Mouse (Mus musculus) heart, postnatal 0 days (tissue): ENCODE measurements around the gene Slc28a1. TPM values are rescaled to one million over a fixed set of nuclear protein-coding genes. Genes with fewer than 3 reads are reported as not detected.
"Not testable (repeated sequence)": the region's sequence is repeated elsewhere in the genome, so short reads cannot be mapped to it uniquely, and the experiment has no call there.

Source experiments
- ATAC-seq: fragments of 200-750 bp; cut with Nextera tagmentation; 2 replicates; pipeline ENCODE4 v1.8.0; 2017; ENCODE audit warnings: low read depth, moderate number of reproducible peaks, moderate library complexity; ENCODE audit not compliant: insufficient read depth
- DNase-seq: peaks from one replicate; pipeline ENCODE4 v3.0.0-alpha.2; 2016; ENCODE audit warnings: low spot score
- H3K27ac ChIP-seq: fragments of 300-500 bp; sonication (generic); 2 replicates; pipeline ENCODE4 v1.5.1; 2014; ENCODE audit warnings: low read depth, mild to moderate bottlenecking
- H3K27me3 ChIP-seq: fragments of 300-500 bp; sonication (generic); 2 replicates; pipeline ENCODE4 v1.6.1; 2014; ENCODE audit warnings: low read length, mixed read lengths; ENCODE audit not compliant: control insufficient read depth, insufficient read depth
- H3K36me3 ChIP-seq: fragments of 300-500 bp; sonication (generic); replicated peaks from 2 replicates; pipeline ENCODE4 v1.6.1; 2014; ENCODE audit warnings: low read length, mixed read lengths; ENCODE audit not compliant: control insufficient read depth, insufficient read depth
- H3K4me1 ChIP-seq: fragments of 300-500 bp; sonication (generic); 2 replicates; pipeline ENCODE4 v1.6.1; 2014; ENCODE audit warnings: antibody characterized with exemption; ENCODE audit not compliant: control insufficient read depth, insufficient read depth
- H3K4me2 ChIP-seq: fragments of 300-500 bp; sonication (generic); 2 replicates; pipeline ENCODE4 v1.6.1; 2014; ENCODE audit warnings: low read depth, mild to moderate bottlenecking, low read length, moderate library complexity
- H3K4me3 ChIP-seq: fragments of 300-500 bp; sonication (generic); 2 replicates; pipeline ENCODE4 v1.5.1; 2014; ENCODE audit warnings: low read depth, low read length
- H3K9ac ChIP-seq: fragments of 300-500 bp; sonication (generic); replicated peaks from 2 replicates; pipeline ENCODE4 v1.6.1; 2014; ENCODE audit warnings: low read depth, low read length, mixed read lengths
- H3K9me3 ChIP-seq: fragments of 300-500 bp; sonication (generic); replicated peaks from 2 replicates; pipeline ENCODE4 v1.6.1; 2016; ENCODE audit warnings: low read length; ENCODE audit not compliant: control insufficient read depth
- CTCF ChIP-seq: IDR thresholded peaks from 2 replicates; pipeline ENCODE4 v1.5.1; 2016; ENCODE audit warnings: antibody characterized with exemption, control low read depth, low read depth
- EP300 ChIP-seq: IDR thresholded peaks from 2 replicates; pipeline ENCODE4 v1.6.1; 2016; ENCODE audit warnings: antibody characterized with exemption, low read depth
- WGBS: fragments of 180-500 bp; shearing (Covaris S2); extraction: QIAGEN DNeasy Blood & Tissue Kit; methylation state at CpG from one replicate; pipeline ENCODE4 v1.1.7; 2014; 5-methylcytosine and 5-hydroxymethylcytosine counted together
- polyA plus RNA-seq: library from polyadenylated mRNA; unstranded; fragments of >200 nt; fragmentation: Nextera tagmentation; extraction: Ambion mirVana; gene quantifications from 2 replicates; pipeline ENCODE4 v1.2.1, GENCODE M21; 2015
- total RNA-seq: library from RNA; depleted of rRNA; stranded (reverse); fragments of >200 nt; gene quantifications from 2 replicates; pipeline ENCODE4 v1.2.3, GENCODE M21; 2014; ENCODE audit warnings: low replicate concordance

The Slc28a1 gene
- total and polyA plus RNA-seq, 2 experiments from 2014 or later: 0.05 TPM; not detected in 1

DNA sequence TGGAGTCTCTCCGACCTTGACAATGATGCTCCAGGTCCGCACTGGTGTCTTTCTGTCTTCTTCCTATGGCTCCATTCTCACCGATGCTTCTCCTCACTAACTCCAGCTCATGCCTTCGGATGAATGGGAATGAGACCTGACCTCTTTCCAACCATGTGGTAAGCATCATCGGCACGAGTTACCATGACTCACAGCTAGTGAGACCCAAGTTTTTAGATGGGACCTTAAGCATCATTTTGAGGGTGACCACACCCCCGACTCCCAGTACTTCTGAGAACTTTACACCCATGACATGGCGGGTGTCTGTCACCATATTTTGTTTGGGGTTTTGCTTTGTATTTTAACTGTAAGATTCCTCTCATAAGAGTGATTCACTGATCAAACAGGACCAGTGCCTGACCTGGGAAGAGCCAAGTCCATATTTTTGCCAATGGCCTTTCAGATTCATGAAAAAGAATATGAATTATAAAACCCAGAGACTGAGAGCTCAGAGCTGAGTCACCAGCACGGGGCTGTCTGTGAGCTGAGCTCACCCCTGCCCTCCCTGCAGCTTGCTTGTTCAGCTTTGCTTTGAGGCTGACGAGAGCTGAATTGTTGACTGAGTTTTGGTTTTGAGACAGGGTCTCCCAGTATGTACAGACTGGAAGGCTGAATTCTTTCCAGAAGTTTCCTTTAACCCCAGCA lies 68.0 kb downstream of the Slc28a1 start:
- no peaks in the 10 kb centered on the region for H3K27me3 ChIP-seq
- no peak overlapping the region for H3K4me2 ChIP-seq
- no peaks in the 10 kb centered on the region for H3K36me3 ChIP-seq
- WGBS: 79% methylated on average over 10 of the region's 10 CpGs
- ATAC-seq (no peak), DNase-seq (no peak)
- no peaks in the 10 kb centered on the region for H3K9me3 ChIP-seq
- no peak for TF ChIP-seq CTCF
- no peak for TF ChIP-seq EP300
- no peaks in the 10 kb centered on the region for H3K4me1 ChIP-seq
- H3K9ac ChIP-seq: no peak overlapping the region
- no peak overlapping the region for H3K4me3 ChIP-seq
- no peak overlapping the region for H3K27ac ChIP-seq

DNA sequence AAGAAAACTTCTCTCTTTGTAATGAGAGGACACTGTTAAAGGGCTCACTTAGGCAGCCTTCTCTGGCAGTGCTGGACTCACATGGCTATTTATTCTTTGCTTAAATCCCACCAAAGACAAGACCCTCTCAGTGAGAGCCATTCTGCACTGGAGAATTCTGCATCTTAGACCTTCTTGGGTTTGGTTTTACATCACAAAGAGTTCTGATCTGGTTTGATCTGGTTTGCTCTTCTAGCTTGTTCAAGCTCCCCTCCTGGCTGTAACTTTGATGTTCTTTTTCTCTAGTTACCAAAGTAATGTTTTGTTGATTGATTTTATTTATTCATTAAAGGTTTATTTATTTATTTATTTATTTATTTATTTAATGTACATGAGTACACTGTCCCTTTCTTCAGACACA lies 68.6 kb downstream of the Slc28a1 start:
- no peak overlapping the region for H3K4me3 ChIP-seq
- no peaks in the 10 kb centered on the region for H3K9me3 ChIP-seq
- no peak overlapping the region for H3K4me2 ChIP-seq
- no peaks in the 10 kb centered on the region for H3K27me3 ChIP-seq
- ATAC-seq (no peak), DNase-seq (no peak)
- no peak overlapping the region for H3K27ac ChIP-seq
- H3K4me1 ChIP-seq: no peaks in the 10 kb centered on the region
- H3K9ac ChIP-seq: no peak overlapping the region
- H3K36me3 ChIP-seq: no peaks in the 10 kb centered on the region
- TF ChIP-seq CTCF (no peak), EP300 (no peak)

- Histone ChIP-seq H3K27ac (no peak overlapping the region), H3K4me3 (no peak overlapping the region), H3K36me3 (no peaks in the 10 kb centered on the region), H3K9me3 (no peaks in the 10 kb centered on the region), H3K27me3 (no peaks in the 10 kb centered on the region), H3K4me2 (no peak overlapping the region), H3K9ac (no peak overlapping the region), H3K4me1 (no peaks in the 10 kb centered on the region)
- ATAC-seq (no peak), DNase-seq (no peak)
- no peak for TF ChIP-seq EP300
- TF ChIP-seq CTCF: no peak
- 69% methylated on average over 2 of the region's 2 CpGs for WGBS
These were observed 69.5 kb downstream of the Slc28a1 start for GRCm38 (mm10) chr7:81184136-81184535.

- ATAC-seq (no peak), DNase-seq (no peak)
- Histone ChIP-seq H3K4me2 (no peak overlapping the region), H3K4me3 (no peak overlapping the region), H3K36me3 (no peaks in the 10 kb centered on the region), H3K9ac (no peak overlapping the region), H3K27me3 (no peaks in the 10 kb centered on the region), H3K9me3 (no peaks in the 10 kb centered on the region), H3K27ac (no peak overlapping the region), H3K4me1 (no peaks in the 10 kb centered on the region)
- TF ChIP-seq EP300 (no peak), CTCF (no peak)
- WGBS: 77% methylated on average over 1 of the region's 1 CpGs
These were observed 70.1 kb downstream of the Slc28a1 start for GRCm38 (mm10) chr7:81184651-81185050.

DNA sequence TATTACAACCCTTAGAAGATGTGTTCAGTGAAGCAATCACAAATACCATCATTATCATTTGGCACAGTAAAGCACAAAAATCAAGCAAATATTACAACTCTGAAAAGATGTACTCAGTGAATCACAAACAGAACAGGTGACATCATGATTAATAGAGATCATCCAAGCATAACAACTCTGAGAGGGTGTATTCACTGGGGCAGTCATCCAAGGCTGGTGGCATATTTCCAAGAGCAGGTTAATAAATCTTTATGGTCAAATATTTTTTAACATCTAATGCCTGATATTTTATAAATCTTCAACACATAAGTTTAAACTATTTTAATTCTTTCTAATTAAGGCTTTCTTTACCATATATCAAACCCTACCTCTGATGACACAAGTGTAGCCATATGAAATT lies 71.4 kb downstream of the Slc28a1 start:
- not testable (repeated sequence) for H3K9ac ChIP-seq, H3K4me2 ChIP-seq, H3K27me3 ChIP-seq, H3K4me1 ChIP-seq, H3K9me3 ChIP-seq, H3K27ac ChIP-seq, H3K36me3 ChIP-seq, H3K4me3 ChIP-seq, ATAC-seq, DNase-seq

GRCm38 (mm10) chr7:81189180-81189579 lies 74.6 kb downstream of the Slc28a1 start:
- ATAC-seq (no peak), DNase-seq (no peak)
- TF ChIP-seq EP300 (no peak), CTCF (no peak)
- Histone ChIP-seq H3K4me3 (no peak overlapping the region), H3K36me3 (no peaks in the 10 kb centered on the region), H3K27ac (no peak overlapping the region), H3K9ac (no peak overlapping the region), H3K4me1 (no peaks in the 10 kb centered on the region), H3K9me3 (no peaks in the 10 kb centered on the region), H3K4me2 (no peak overlapping the region), H3K27me3 (no peaks in the 10 kb centered on the region)
- WGBS: 72% methylated on average over 9 of the region's 9 CpGs
